Mouse (Mus musculus) c-Kit-negative CD71-positive TER-119-positive erythroid progenitor cells, embryonic 14.5 days (primary cell): Measurements from ENCODE around the gene Rel.

Experiments used
- DNase-seq: peaks from one replicate; pipeline ENCODE4 v3.0.0-alpha.2; 2013; ENCODE audit warnings: low read depth, low spot score

The Rel gene

GRCm38 (mm10) chr11:23746102-23746501, 24.7 kb downstream of the Rel start:
- DNase-seq, result no peak

- no peak for DNase-seq
These were observed 26.4 kb downstream of the Rel start for GRCm38 (mm10) chr11:23744352-23744751.

GRCm38 (mm10) chr11:23741386-23741785, 29.4 kb downstream of the Rel start:
- no peak for DNase-seq

- no peak for DNase-seq
These were observed 29.9 kb downstream of the Rel start for GRCm38 (mm10) chr11:23740895-23741294.

GRCm38 (mm10) chr11:23735820-23736470, 34.8 kb downstream of the Rel start:
- DNase-seq, result no peak

GRCm38 (mm10) chr11:23734749-23735286, 36.0 kb downstream of the Rel start:
- no peak for DNase-seq

GRCm38 (mm10) chr11:23732840-23733239, 37.9 kb downstream of the Rel start:
- no peak for DNase-seq

GRCm38 (mm10) chr11:23730120-23730519, 40.6 kb downstream of the Rel start:
- no peak for DNase-seq

- DNase-seq, result no peak
These were observed 42.6 kb downstream of the Rel start for GRCm38 (mm10) chr11:23728186-23728585.

GRCm38 (mm10) chr11:23726441-23726840, 44.3 kb downstream of the Rel start:
- no peak for DNase-seq

GRCm38 (mm10) chr11:23725850-23726249, 44.9 kb downstream of the Rel start:
- no peak for DNase-seq

GRCm38 (mm10) chr11:23722326-23722725, 48.4 kb downstream of the Rel start:
- no peak for DNase-seq

- DNase-seq, result no peak
These were observed 50.9 kb downstream of the Rel start for GRCm38 (mm10) chr11:23719825-23720224.

- DNase-seq, result no peak
These were observed 51.9 kb downstream of the Rel start for GRCm38 (mm10) chr11:23718856-23719255.

- DNase-seq, result no peak
These were observed 58.5 kb downstream of the Rel start for GRCm38 (mm10) chr11:23712299-23712698.

GRCm38 (mm10) chr11:23704604-23705294, 66.0 kb downstream of the Rel start:
- DNase-seq, result no peak

- DNase-seq, result no peak
These were observed 68.9 kb downstream of the Rel start for GRCm38 (mm10) chr11:23701831-23702230.

GRCm38 (mm10) chr11:23699414-23700095, 71.2 kb downstream of the Rel start:
- DNase-seq, result no peak

- no peak for DNase-seq
These were observed 72.2 kb downstream of the Rel start for GRCm38 (mm10) chr11:23698526-23698925.

GRCm38 (mm10) chr11:23695847-23696246, 74.9 kb downstream of the Rel start:
- DNase-seq, result no peak

GRCm38 (mm10) chr11:23693286-23693685, 77.5 kb downstream of the Rel start:
- no peak for DNase-seq

GRCm38 (mm10) chr11:23688060-23688459, 82.7 kb downstream of the Rel start:
- DNase-seq, result no peak
